Mouse (Mus musculus): ENCODE results near the gene Ech1. TPM values are rescaled to one million over a fixed set of nuclear protein-coding genes. Genes with fewer than 3 reads are reported as not detected.

Gene Ech1
- total and polyA plus RNA-seq, 3 experiments, result 74.7 to 99.5 TPM; not detected in 1

GRCm38 (mm10) chr7:28859953-28860352, 34.9 kb downstream of the Ech1 start:
- Histone ChIP-seq H3K36me3 (ENCODE audit: control insufficient read depth in 1 of 2, insufficient read depth in 2 of 2, low read length in 2 of 2) (peaks cover 0 to 7% of the 10 kb centered on the region in 2 experiments; a peak in 2 of 4 replicates), H3K9me3 (replicated peaks; ENCODE audit: insufficient read depth, low read length) (no peaks in the 10 kb centered on the region), H3K9ac (ENCODE audit: control insufficient read depth, low read depth, low read length, poor library complexity, severe bottlenecking) (no peak overlapping the region), H3K27me3 (ENCODE audit: control insufficient read depth in 1 of 2, insufficient read depth in 2 of 2, low read length in 2 of 2) (no peaks in the 10 kb centered on the region), H3K27ac (ENCODE audit: control insufficient read depth, low read depth, low read length) (no peak overlapping the region), H3K79me2 (ENCODE audit: control insufficient read depth, insufficient read depth, low read length, poor library complexity) (no peaks in the 10 kb centered on the region; the same call in 1 of the 2 replicates), H3K4me1 (ENCODE audit: control insufficient read depth in 1 of 2, insufficient read depth in 2 of 2, low read length in 2 of 2) (peaks cover 2 to 16% of the 10 kb centered on the region in 2 experiments), H3K4me3 (ENCODE audit: control insufficient read depth in 1 of 2, insufficient read depth in 1 of 2, low read depth in 2 of 2, low read length in 2 of 2) (no peak overlapping the region)
- no peak for TF ChIP-seq TBP (IDR thresholded peaks at IDR 0.05; ENCODE audit: low read depth, low read length)
- no peak for TF ChIP-seq MXI1 (IDR thresholded peaks at IDR 0.05; ENCODE audit: low read depth, low read length)
- no peak for TF ChIP-seq ZMIZ1 (IDR thresholded peaks at IDR 0.05; ENCODE audit: low read depth, low read length)
- no peak for TF ChIP-seq CTCF (IDR thresholded peaks at IDR 0.05 in 2 of 3, conservative IDR thresholded peaks at IDR 0.05 in 1 of 3; ENCODE audit: control insufficient read depth in 1 of 3, insufficient read depth in 1 of 3, low read depth in 2 of 3, low read length in 3 of 3, poor library complexity in 1 of 3, severe bottlenecking in 1 of 3)
- no peak for TF ChIP-seq ETS1 (IDR thresholded peaks at IDR 0.05; ENCODE audit: low read depth, low read length)
- no peak for TF ChIP-seq SIN3A (IDR thresholded peaks at IDR 0.05; ENCODE audit: low read length)
- no peak for TF ChIP-seq ZNF384 (IDR thresholded peaks at IDR 0.05; ENCODE audit: low read depth, low read length)
- TF ChIP-seq CHD2 (IDR thresholded peaks at IDR 0.05; ENCODE audit: low read length), result no peak
- no peak for TF ChIP-seq MYB (IDR thresholded peaks at IDR 0.05; ENCODE audit: low read depth, low read length)
- no peak for TF ChIP-seq POLR2A (IDR thresholded peaks at IDR 0.05; ENCODE audit: control insufficient read depth in 1 of 2, insufficient read depth in 1 of 2, low read depth in 1 of 2, low read length in 2 of 2, poor library complexity in 1 of 2)
- TF ChIP-seq ZC3H11A (IDR thresholded peaks at IDR 0.05; ENCODE audit: low read depth, low read length), result no peak
- TF ChIP-seq KAT2A (conservative IDR thresholded peaks at IDR 0.05; ENCODE audit: low read depth, low read length), result no peak
- no peak for TF ChIP-seq MEF2A (IDR thresholded peaks at IDR 0.05; ENCODE audit: extremely low read depth, insufficient replicate concordance, low read depth, low read length, poor library complexity, severe bottlenecking)
- no peak for TF ChIP-seq NRF1 (IDR thresholded peaks at IDR 0.05; ENCODE audit: insufficient read depth, low read depth, low read length, poor library complexity, severe bottlenecking)
- no peak for TF ChIP-seq GATA1 (IDR thresholded peaks at IDR 0.05; ENCODE audit: low read depth, low read length)
- no peak for DNase-seq (ENCODE audit: low read depth, low spot score)

DNA sequence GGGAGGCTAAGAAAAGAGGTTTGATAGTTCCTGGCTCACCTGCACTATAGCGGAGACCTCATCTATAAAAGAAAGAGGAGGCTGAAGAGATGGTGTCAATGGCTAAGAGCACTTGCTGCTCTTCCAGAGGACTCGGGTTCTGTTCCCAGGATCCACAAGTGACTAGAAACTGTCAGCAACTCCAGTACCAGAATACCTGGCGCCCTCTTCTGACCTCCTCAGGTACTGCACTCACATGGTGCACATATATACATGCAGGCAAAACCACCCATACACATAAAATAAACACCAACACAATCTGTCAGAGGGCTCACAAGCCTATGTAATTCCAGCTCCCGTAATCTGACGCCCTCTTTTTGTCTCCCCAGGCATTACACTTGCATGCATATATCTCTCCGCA, 35.9 kb downstream of the Ech1 start:
- no peak overlapping the region for H3K4me3 ChIP-seq (ENCODE audit: control insufficient read depth in 1 of 2, insufficient read depth in 1 of 2, low read depth in 2 of 2, low read length in 2 of 2)
- TF ChIP-seq CTCF (IDR thresholded peaks at IDR 0.05 in 2 of 3, conservative IDR thresholded peaks at IDR 0.05 in 1 of 3; ENCODE audit: control insufficient read depth in 1 of 3, insufficient read depth in 1 of 3, low read depth in 2 of 3, low read length in 3 of 3, poor library complexity in 1 of 3, severe bottlenecking in 1 of 3), result peak; percentile 25 to 60 (median 31); a peak in 5 of 6 replicates
- no peak for TF ChIP-seq POLR2AphosphoS5 (IDR thresholded peaks at IDR 0.05; ENCODE audit: borderline replicate concordance, low read depth, low read length)
- no peak for TF ChIP-seq ZKSCAN1 (IDR thresholded peaks at IDR 0.05; ENCODE audit: low read depth, low read length)
- peak; percentile 3 for TF ChIP-seq RAD21 (IDR thresholded peaks at IDR 0.05; ENCODE audit: low read depth, low read length)
- no peak for TF ChIP-seq POLR2AphosphoS2 (IDR thresholded peaks at IDR 0.05; ENCODE audit: low read length)
- TF ChIP-seq SMC3 (IDR thresholded peaks at IDR 0.05; ENCODE audit: low read depth, low read length), result peak; percentile 23; the same call in 1 of the 2 replicates
- no peaks in the 10 kb centered on the region; the same call in 1 of the 2 replicates for H3K79me2 ChIP-seq (ENCODE audit: control insufficient read depth, insufficient read depth, low read length, poor library complexity)
- H3K4me1 ChIP-seq (ENCODE audit: control insufficient read depth in 1 of 2, insufficient read depth in 2 of 2, low read length in 2 of 2), result peaks cover 7 to 24% of the 10 kb centered on the region in 2 experiments
- H3K27me3 ChIP-seq (ENCODE audit: control insufficient read depth in 1 of 2, insufficient read depth in 2 of 2, low read length in 2 of 2), result no peaks in the 10 kb centered on the region
- no peak for DNase-seq (ENCODE audit: low read depth, low spot score)
- no peaks in the 10 kb centered on the region for H3K9me3 ChIP-seq (replicated peaks; ENCODE audit: insufficient read depth, low read length)
- no peak overlapping the region for H3K27ac ChIP-seq (ENCODE audit: control insufficient read depth, low read depth, low read length)
- H3K36me3 ChIP-seq (ENCODE audit: control insufficient read depth in 1 of 2, insufficient read depth in 2 of 2, low read length in 2 of 2), result peaks cover 0 to 11% of the 10 kb centered on the region in 2 experiments; a peak in 2 of 4 replicates
- no peak overlapping the region for H3K9ac ChIP-seq (ENCODE audit: control insufficient read depth, low read depth, low read length, poor library complexity, severe bottlenecking)
